Mouse (Mus musculus) kidney, adult 2 months (tissue): ENCODE measurements around the gene Zfp280d.

Source experiments
- CTCF ChIP-seq: fragments of 200-500 bp; conservative IDR thresholded peaks from 2 replicates; pipeline ENCODE4 v1.5.1; 2011; ENCODE audit warnings: low read depth, mild to moderate bottlenecking, control low read depth, low read length, moderate library complexity, mixed read lengths; ENCODE audit not compliant: insufficient read depth, insufficient read length
- POLR2A ChIP-seq: fragments of 200-500 bp; IDR thresholded peaks from one replicate; pipeline ENCODE4 v1.6.1; 2011; ENCODE audit warnings: low read depth, low read length, control low read depth

GRCm38 (mm10) chr9:72260337-72260736 lies 14.3 kb upstream of the Zfp280d start:
- TF ChIP-seq CTCF (peak; percentile 30; the same call in 1 of the 2 replicates), POLR2A (no peak)
